Mouse (Mus musculus) large intestine, adult 2 months (tissue): ENCODE results near the gene Alyref. TPM values are rescaled to one million over a fixed set of nuclear protein-coding genes. Genes with fewer than 3 reads are reported as not detected.

Experiments used
- DNase-seq: peaks from one replicate; pipeline ENCODE4 v3.0.0-alpha.2; 2012; ENCODE audit warnings: low read depth, low spot score
- WGBS: fragments of 180-500 bp; shearing (Covaris S2); methylation state at CpG from one replicate; pipeline ENCODE4 v1.1.7; 2018; 5-methylcytosine and 5-hydroxymethylcytosine counted together
- polyA plus RNA-seq: library from polyadenylated mRNA; depleted of rRNA; stranded (reverse); fragments of >200 nt; gene quantifications from 2 replicates; pipeline ENCODE4 v1.2.3, GENCODE M21; 2012; rRNA removed

Alyref gene
- polyA plus RNA-seq, 1 experiment = 54.0 TPM

DNA sequence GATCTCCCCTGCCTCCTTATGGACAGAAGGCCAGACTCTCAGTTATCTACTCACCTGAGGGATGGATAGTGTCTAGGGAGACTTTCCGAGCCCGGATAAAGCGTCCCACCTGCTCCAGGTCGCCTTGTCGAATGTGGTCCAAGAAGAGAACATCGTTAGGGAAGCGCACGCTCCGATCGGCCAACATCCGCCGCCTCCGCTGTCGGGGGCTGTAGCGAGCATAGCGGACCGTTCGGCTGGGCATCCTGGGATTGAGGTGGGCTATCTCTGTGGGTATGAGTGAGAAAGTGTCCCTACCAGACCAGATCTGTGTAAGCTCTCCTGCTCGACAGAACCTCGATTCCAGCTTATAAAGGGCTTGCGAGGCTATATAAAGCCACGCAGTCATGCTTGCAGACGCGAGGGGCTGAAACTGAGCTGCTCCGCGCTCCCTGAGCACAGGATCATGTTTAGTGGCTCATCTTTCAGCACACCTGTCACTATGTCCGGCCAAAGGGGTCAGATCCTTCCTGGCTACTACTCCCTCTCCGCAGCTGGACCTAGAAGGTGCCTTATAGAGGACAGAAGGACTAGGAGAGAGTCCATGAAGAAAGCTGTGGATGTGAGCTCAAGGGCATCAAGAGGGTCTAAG is 47.2 kb downstream of the Alyref start, which contains the start of gene Ppp1r27:
Gene Ppp1r27 (minus strand): TSS at position 323 of the 631 bp plus-strand sequence.
- DNase-seq = no peak
- 96% methylated on average over 28 of the region's 28 CpGs for WGBS

DNA sequence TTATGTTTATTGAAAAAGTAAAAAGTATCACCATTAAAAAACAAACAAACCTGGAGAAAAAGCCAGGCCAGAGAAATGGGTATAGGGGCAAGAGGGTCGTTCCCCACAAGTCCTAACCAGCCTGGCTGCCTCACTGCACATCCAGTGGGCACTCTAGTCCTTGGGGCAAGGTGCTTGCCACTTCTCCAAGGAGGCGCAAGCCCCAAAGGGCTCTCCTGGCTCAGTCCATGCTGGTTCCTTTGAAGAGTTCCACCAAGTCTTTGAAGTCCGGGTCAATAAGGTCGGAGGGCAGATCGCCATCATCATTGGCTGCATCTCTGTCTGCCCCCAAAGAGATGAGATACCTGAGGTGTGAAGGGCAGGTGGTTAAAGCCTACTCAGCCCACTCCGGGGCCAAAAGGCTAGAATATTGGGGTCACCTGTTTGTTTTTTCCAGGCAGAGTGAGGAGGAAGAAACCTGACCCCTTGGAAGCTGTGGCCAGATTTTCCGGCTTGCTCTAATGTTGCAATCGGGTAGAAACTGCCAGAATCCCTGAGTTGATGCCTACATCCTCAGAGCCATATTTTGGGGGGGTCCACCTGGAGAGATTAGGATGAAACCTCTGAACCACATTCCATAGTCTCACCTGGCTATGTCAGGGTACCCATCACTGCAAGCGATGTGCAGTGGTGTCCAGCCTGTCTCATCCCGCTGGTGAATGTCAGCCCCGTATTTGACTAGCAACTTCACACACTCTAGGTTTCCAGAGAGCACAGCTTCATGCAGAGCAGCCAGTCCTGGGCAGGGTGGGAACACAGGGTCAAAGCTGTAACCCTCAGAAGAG is 48.0 kb downstream of the Alyref start:
- 57% methylated on average over 11 of the region's 11 CpGs for WGBS
- DNase-seq = no peak

DNA sequence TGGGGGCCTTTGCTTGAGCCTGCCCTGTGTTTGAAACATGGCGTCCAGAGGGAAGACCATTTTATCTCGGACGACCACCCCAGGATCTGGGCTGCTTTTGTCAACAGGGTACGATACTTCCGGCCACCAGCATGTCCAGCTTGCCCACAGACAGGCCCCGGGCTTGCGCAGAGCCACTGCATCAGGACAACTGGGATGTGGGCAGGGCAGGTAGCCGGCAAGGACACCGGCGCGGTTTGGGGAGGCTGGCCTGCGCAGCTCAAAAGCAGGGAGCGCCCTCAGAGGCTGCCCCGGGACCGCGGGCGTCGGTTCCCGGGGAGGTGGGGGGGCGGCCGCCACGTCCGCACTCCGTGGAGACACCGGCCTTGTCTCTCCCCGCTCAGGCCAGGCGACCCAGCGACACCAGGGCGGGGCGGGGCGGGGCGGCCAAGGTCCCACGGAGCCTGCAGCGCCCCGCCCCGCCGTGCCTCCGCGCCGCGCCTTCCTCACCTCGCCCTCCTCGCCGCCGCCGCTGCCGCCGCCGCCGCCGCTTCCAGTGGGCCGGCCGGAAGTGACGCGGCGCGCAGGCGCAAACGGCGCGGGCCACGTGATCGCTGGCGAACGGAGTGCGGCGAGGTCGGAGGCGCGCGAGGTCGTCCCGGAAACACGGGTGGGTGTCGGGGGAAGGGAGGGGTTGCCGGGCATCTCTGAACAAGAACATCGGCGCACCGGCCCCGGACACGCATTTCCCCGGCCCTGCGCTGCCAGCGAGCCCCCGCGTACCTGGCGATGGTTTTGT is 48.8 kb downstream of the Alyref start, which contains the start of gene Mcrip1:
Gene Mcrip1 (minus strand): TSS at position 560 of the 778 bp plus-strand sequence.
- WGBS = under 1% methylated on average over 63 of the region's 87 CpGs

DNA sequence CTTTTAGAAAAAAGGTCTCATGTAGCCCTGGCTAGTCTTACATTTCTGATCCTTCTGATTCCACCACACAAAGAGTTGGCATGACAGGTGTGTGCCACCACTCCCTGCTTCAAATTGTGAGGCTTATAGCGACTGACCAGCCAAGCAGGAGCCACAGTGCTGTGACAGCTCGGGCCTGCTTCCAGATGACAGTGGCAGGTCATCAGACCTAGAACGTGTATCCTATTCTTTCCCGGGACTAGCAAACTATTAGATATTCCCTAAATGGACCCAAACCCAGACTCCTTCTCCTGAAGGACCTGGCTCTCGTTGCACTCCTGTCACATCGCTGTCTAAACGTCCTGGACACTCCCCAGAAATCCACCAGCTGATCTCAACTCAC is 49.4 kb downstream of the Alyref start:
- WGBS = 2% methylated on average over 7 of the region's 7 CpGs
- DNase-seq = no peak

More for the DNA sequence above, 48.8 kb downstream of the Alyref start, which contains the start of gene Mcrip1:
- DNase-seq = no peak

DNA sequence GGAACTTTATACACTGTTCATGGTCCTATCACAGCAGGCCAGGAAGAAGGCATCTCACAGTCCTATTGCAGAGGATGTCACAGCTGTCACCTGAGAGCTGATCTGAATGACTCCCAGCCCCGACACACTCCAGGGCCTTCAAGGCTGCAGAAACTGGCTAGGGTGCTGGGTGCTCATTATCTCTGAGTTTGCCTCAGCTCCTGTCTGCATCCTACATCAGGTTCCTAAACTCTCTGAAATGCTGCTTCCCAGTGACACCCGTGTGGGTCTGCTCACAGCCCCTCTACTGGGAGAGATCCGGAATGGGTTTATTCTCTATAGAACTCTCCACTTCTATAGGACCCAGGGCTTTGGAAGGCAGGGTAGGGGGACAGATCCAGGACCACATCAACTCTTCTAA is 50.0 kb downstream of the Alyref start:
- WGBS = 67% methylated on average over 3 of the region's 3 CpGs
- DNase-seq = no peak

DNA sequence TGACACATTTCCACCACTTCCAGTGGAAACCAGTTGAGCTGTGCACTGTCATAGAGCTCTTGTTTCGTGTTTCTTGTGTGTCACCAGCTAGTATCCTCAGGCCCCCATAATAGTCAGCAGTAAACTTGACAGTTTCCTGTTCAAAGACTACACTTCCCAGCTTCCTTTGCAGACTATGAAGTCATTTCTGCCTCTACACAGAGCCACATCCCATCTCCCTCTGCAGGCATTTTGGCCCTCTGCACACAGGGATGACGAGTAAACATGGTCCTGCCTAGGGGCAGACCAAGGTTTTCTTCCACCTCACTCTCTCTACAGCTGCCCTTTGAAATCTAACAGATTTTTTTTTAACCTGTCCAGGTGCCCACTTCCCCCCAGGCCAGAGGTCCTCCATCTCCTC is 50.7 kb downstream of the Alyref start:
- DNase-seq = no peak
- WGBS = 50% methylated on average over 2 of the region's 2 CpGs

DNA sequence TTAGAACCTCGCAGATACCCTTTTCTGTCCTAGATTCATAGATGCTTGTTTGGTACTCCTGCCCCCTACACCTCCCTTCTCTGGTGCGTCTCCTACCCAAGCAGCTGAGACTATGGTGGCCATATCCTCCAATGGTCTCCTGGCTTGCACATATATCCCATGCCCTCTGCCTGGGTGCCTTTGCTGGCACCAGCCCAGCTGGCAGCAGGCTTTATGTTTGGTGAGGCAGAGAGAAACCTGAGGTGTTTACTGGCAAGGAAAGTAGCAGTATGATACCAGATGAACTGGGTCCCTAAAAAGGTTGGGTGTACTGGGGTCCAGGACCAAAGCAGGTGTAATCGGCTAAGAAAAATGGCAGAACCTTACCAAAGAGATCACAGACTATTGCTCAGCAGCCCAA is 52.2 kb downstream of the Alyref start:
- 91% methylated on average over 3 of the region's 3 CpGs for WGBS
- DNase-seq = no peak

DNA sequence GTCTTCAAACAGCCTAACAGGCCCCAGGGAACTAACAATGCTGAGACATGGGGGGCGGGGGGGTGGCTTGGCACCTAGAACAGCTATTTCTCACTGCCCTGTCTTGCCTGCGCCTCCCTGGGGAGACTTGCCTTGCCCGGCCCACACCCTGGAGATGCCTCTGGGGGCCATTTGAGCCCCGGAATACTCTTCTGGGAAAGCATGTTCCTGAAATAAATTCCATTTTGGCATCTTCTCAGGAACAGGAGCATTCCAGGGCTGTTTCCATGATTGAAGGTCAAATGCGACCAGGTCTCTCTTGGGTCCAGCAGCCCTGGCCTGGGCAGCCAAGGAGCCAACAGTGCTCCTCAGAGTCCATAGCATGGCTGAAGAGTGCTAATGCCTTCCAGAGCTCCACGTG is 55.8 kb downstream of the Alyref start:
- no peak for DNase-seq
- 81% methylated on average over 6 of the region's 6 CpGs for WGBS

Other genes with a start within 250 kb of the Alyref start
- gene Actg1, start 249.8 kb downstream of the Alyref start, polyA plus RNA-seq = 1,539 and 1,751 TPM in 2 replicates
- not detected in 2 replicates for gene Fscn2, start 236.8 kb downstream of the Alyref start, polyA plus RNA-seq
- 33.5 and 34.5 TPM in 2 replicates for gene Faap100, start 219.6 kb downstream of the Alyref start, polyA plus RNA-seq
- gene Nploc4, start 160.7 kb downstream of the Alyref start, polyA plus RNA-seq = 42.4 and 50.9 TPM in 2 replicates
- 0.85 and 1.1 TPM in 2 replicates for gene Tspan10, start 155.7 kb downstream of the Alyref start, polyA plus RNA-seq
- gene Pde6g, start 144.9 kb downstream of the Alyref start, polyA plus RNA-seq = 0.30 and 0.89 TPM in 2 replicates
- 18.2 and 19.6 TPM in 2 replicates for gene Oxld1, start 140.3 kb downstream of the Alyref start, polyA plus RNA-seq
- gene Ccdc137, start 140.2 kb downstream of the Alyref start, polyA plus RNA-seq = 12.3 and 15.1 TPM in 2 replicates
- 16.8 and 18.8 TPM in 2 replicates for gene Arl16, start 130.8 kb downstream of the Alyref start, polyA plus RNA-seq
- gene Mrpl12, start 113.8 kb downstream of the Alyref start, polyA plus RNA-seq = 139 and 148 TPM in 2 replicates
- 287 and 345 TPM in 2 replicates for gene Slc25a10, start 106.5 kb downstream of the Alyref start, polyA plus RNA-seq
- gene Gcgr, start 67.7 kb downstream of the Alyref start, polyA plus RNA-seq = 0.90 and 1.1 TPM in 2 replicates
- gene Mcrip1, start 48.6 kb downstream of the Alyref start, polyA plus RNA-seq = 36.6 and 46.6 TPM in 2 replicates
- gene Ppp1r27, start 47.2 kb downstream of the Alyref start, polyA plus RNA-seq = 0.22 TPM in 1 of 2 replicates, not detected in the other
- gene P4hb, start 25.1 kb downstream of the Alyref start, polyA plus RNA-seq = 496 and 716 TPM in 2 replicates
- gene Arhgdia, start 16.7 kb downstream of the Alyref start, polyA plus RNA-seq = 745 and 760 TPM in 2 replicates
- gene Anapc11, start 56 bp upstream of the Alyref start, polyA plus RNA-seq = 84.8 and 85.4 TPM in 2 replicates
- 0.63 and 1.0 TPM in 2 replicates for gene Npb, start 10.1 kb upstream of the Alyref start, polyA plus RNA-seq
- gene Pcyt2, start 19.6 kb upstream of the Alyref start, polyA plus RNA-seq = 397 and 622 TPM in 2 replicates
- 117 and 124 TPM in 2 replicates for gene Sirt7, start 26.9 kb upstream of the Alyref start, polyA plus RNA-seq
- gene Mafg, start 35.2 kb upstream of the Alyref start, polyA plus RNA-seq = 28.4 and 30.8 TPM in 2 replicates
- 16.4 and 16.7 TPM in 2 replicates for gene Pycr1, start 45.4 kb upstream of the Alyref start, polyA plus RNA-seq
- 0.53 and 0.56 TPM in 2 replicates for gene Myadml2, start 49.8 kb upstream of the Alyref start, polyA plus RNA-seq
- gene Notum, start 62.8 kb upstream of the Alyref start, polyA plus RNA-seq = 0.45 and 0.79 TPM in 2 replicates
- 74.9 and 88.8 TPM in 2 replicates for gene Aspscr1, start 74.6 kb upstream of the Alyref start, polyA plus RNA-seq
- 94.1 and 101 TPM in 2 replicates for gene Cenpx, start 115.4 kb upstream of the Alyref start, polyA plus RNA-seq
- 21.3 and 34.5 TPM in 2 replicates for gene Lrrc45, start 115.6 kb upstream of the Alyref start, polyA plus RNA-seq
- 8.5 and 10.1 TPM in 2 replicates for gene Rac3, start 123.1 kb upstream of the Alyref start, polyA plus RNA-seq
- 63.8 and 66.5 TPM in 2 replicates for gene Dcxr, start 128.9 kb upstream of the Alyref start, polyA plus RNA-seq
- gene Cbr2, start 133.7 kb upstream of the Alyref start, polyA plus RNA-seq = 4.4 and 6.9 TPM in 2 replicates
- 1.9 and 2.1 TPM in 2 replicates for gene Hmga1b, start 164.4 kb upstream of the Alyref start, polyA plus RNA-seq
- gene Rfng, start 185.8 kb upstream of the Alyref start, polyA plus RNA-seq = 60.4 and 73.4 TPM in 2 replicates
- gene Gps1, start 185.9 kb upstream of the Alyref start, polyA plus RNA-seq = 124 and 130 TPM in 2 replicates
- 41.7 and 42.1 TPM in 2 replicates for gene Dus1l, start 198.0 kb upstream of the Alyref start, polyA plus RNA-seq
- gene Fasn, start 226.2 kb upstream of the Alyref start, polyA plus RNA-seq = 201 and 272 TPM in 2 replicates